In genomic region chr16:23501288-23501687, GRCm38 (mm10) we compare ENCODE assay signal across 31 mouse cellular contexts. TPM values are rescaled to one million over a fixed set of nuclear protein-coding genes. Genes with fewer than 3 reads are reported as not detected.
DNase-seq lines count a peak whose midpoint lies in the region; ATAC-seq and TF ChIP-seq lines count a peak whose summit lies in the region.
"Had no signal": no experiment of that assay in that cellular context is flagged by ENCODE, and none has a peak within 500 bp of the region (broad histone marks: within the 10 kb centered on the region; RNA-seq: fewer than 3 reads in every experiment).

No protein-coding gene starts in this region.

- peak overlapping the region; percentile 32 for H3K27ac ChIP-seq in heart, embryonic 11.5 days (ENCODE audit: low read depth, low read length)
- H3K27ac ChIP-seq in liver, adult 2 months (replicated peaks; ENCODE audit: insufficient read depth, low read depth, low read length): peak overlapping the region; percentile 68
- H3K27ac ChIP-seq in liver, embryonic 12.5 days: peak overlapping the region; percentile 69
- peak overlapping the region; percentile 82 for H3K27ac ChIP-seq in liver, embryonic 16.5 days (ENCODE audit: low read length)
- H3K27ac ChIP-seq in hindbrain, embryonic 14.5 days: no peak overlapping the region
- H3K27ac ChIP-seq: embryonic facial prominence, embryonic 13.5 days; hindbrain, embryonic 13.5 days; limb, embryonic 10.5 days; limb, embryonic 15.5 days; midbrain, embryonic 12.5 days; neural tube, embryonic 13.5 days had no signal

- H3K79me2 ChIP-seq in liver, adult 2 months (ENCODE audit: control insufficient read depth, insufficient read depth, low read length): peaks cover 10% of the 10 kb centered on the region; the same call in 1 of the 2 replicates

- no peaks in the 10 kb centered on the region for H3K36me3 ChIP-seq in heart, embryonic 11.5 days (ENCODE audit: control insufficient read depth, insufficient read depth, low read length)
- H3K36me3 ChIP-seq in liver, adult 2 months (ENCODE audit: control insufficient read depth, insufficient read depth, low read length): peaks cover 13% of the 10 kb centered on the region
- no peaks in the 10 kb centered on the region for H3K36me3 ChIP-seq in liver, embryonic 12.5 days
- no peaks in the 10 kb centered on the region for H3K36me3 ChIP-seq in liver, embryonic 16.5 days (ENCODE audit: control insufficient read depth, insufficient read depth)
- no peaks in the 10 kb centered on the region for H3K36me3 ChIP-seq in hindbrain, embryonic 14.5 days (replicated peaks; ENCODE audit: control insufficient read depth, insufficient read depth)
- H3K36me3 ChIP-seq: embryonic facial prominence, embryonic 13.5 days; hindbrain, embryonic 13.5 days; limb, embryonic 10.5 days; limb, embryonic 15.5 days; midbrain, embryonic 12.5 days had no signal

- no peak for TF ChIP-seq CTCF in liver, adult 2 months (IDR thresholded peaks at IDR 0.05; ENCODE audit: low read depth, low read length)

- TF ChIP-seq POLR2A in liver, adult 2 months (IDR thresholded peaks at IDR 0.05; ENCODE audit: extremely low read depth, insufficient read depth, low read length): no peak

- ATAC-seq in heart, embryonic 11.5 days (replicated peaks; ENCODE audit: insufficient number of reproducible peaks, low FRiP score, low TSS enrichment): no peak
- ATAC-seq in liver, embryonic 12.5 days: peak; percentile 21; the same call in 1 of the 2 replicates
- ATAC-seq in liver, embryonic 16.5 days (ENCODE audit: low read depth): peak; percentile 53
- ATAC-seq in hindbrain, embryonic 14.5 days (ENCODE audit: low FRiP score): no peak
- ATAC-seq: forebrain, postnatal 0 days; intestine, postnatal 0 days had no signal

- 56% methylated on average over 2 of the region's 2 CpGs for WGBS in heart, embryonic 11.5 days (ENCODE audit: insufficient replicate concordance)
- WGBS in liver, adult 2 months: 25% methylated on average over 2 of the region's 2 CpGs
- WGBS in liver, embryonic 12.5 days (ENCODE audit: insufficient replicate concordance): 58% methylated on average over 2 of the region's 2 CpGs
- 36% methylated on average over 2 of the region's 2 CpGs for WGBS in liver, embryonic 16.5 days (ENCODE audit: insufficient replicate concordance)
- WGBS in hindbrain, embryonic 14.5 days: 87% methylated on average over 2 of the region's 2 CpGs

- peaks cover 8% of the 10 kb centered on the region; the same call in 1 of the 2 replicates for H3K27me3 ChIP-seq in heart, embryonic 11.5 days (ENCODE audit: control insufficient read depth, insufficient read depth, low read length)
- H3K27me3 ChIP-seq in liver, adult 2 months (ENCODE audit: control insufficient read depth, insufficient read depth, low read length): no peaks in the 10 kb centered on the region
- no peaks in the 10 kb centered on the region for H3K27me3 ChIP-seq in liver, embryonic 12.5 days (replicated peaks)
- no peaks in the 10 kb centered on the region for H3K27me3 ChIP-seq in liver, embryonic 16.5 days (ENCODE audit: control insufficient read depth, insufficient read depth, low read depth, low read length)
- H3K27me3 ChIP-seq in hindbrain, embryonic 14.5 days (ENCODE audit: control insufficient read depth, insufficient read depth, low read length): no peaks in the 10 kb centered on the region
- H3K27me3 ChIP-seq: hindbrain, embryonic 13.5 days; limb, embryonic 15.5 days; neural tube, embryonic 13.5 days had no signal

- no peaks in the 10 kb centered on the region for H3K9me3 ChIP-seq in heart, embryonic 11.5 days (replicated peaks; ENCODE audit: control insufficient read depth, low read length)
- H3K9me3 ChIP-seq in liver, embryonic 12.5 days (replicated peaks): no peaks in the 10 kb centered on the region
- no peaks in the 10 kb centered on the region for H3K9me3 ChIP-seq in liver, embryonic 16.5 days (replicated peaks; ENCODE audit: control insufficient read depth, low read length)
- H3K9me3 ChIP-seq in hindbrain, embryonic 14.5 days (ENCODE audit: control insufficient read depth, low read length): no peaks in the 10 kb centered on the region
- H3K9me3 ChIP-seq: embryonic facial prominence, embryonic 13.5 days; hindbrain, embryonic 13.5 days; limb, embryonic 10.5 days; limb, embryonic 15.5 days; midbrain, embryonic 12.5 days; neural tube, embryonic 13.5 days had no signal

- H3K4me3 ChIP-seq in heart, embryonic 11.5 days (ENCODE audit: low read depth, low read length): no peak overlapping the region
- H3K4me3 ChIP-seq in liver, adult 2 months (ENCODE audit: insufficient read depth, low read depth, low read length): no peak overlapping the region
- H3K4me3 ChIP-seq in liver, embryonic 12.5 days: no peak overlapping the region
- H3K4me3 ChIP-seq in liver, embryonic 16.5 days (ENCODE audit: low read depth, low read length): no peak overlapping the region
- H3K4me3 ChIP-seq in hindbrain, embryonic 14.5 days (replicated peaks; ENCODE audit: low read length): no peak overlapping the region
- H3K4me3 ChIP-seq: embryonic facial prominence, embryonic 13.5 days; hindbrain, embryonic 13.5 days; limb, embryonic 10.5 days; limb, embryonic 15.5 days; midbrain, embryonic 12.5 days; neural tube, embryonic 13.5 days had no signal

- DNase-seq in heart, adult 8-10 months (ENCODE audit: low spot score): no peak
- peak; percentile 82 for DNase-seq in liver, adult 2 months (ENCODE audit: extremely low read depth, low read depth, low spot score)
- no peak for DNase-seq in liver
- no peak for DNase-seq in hindbrain, embryonic 14.5 days (ENCODE audit: low spot score)
- no peak for DNase-seq in testis, postnatal 10 days (ENCODE audit: low spot score)
- DNase-seq: adrenal gland, postnatal 25 days; B cell, adult 2 months; cerebellum, adult 11-12 months; cerebellum, postnatal 10 days; forebrain, postnatal 0 days; gastrocnemius, postnatal 10 days; kidney, adult 9 months; kidney, postnatal 10 days; layer of hippocampus, postnatal 36 days; lung, postnatal 36 days; retina, postnatal 1 day; right cerebral cortex, postnatal 14 days; thymus, postnatal 14 days had no signal

- peaks cover 61% of the 10 kb centered on the region for H3K4me1 ChIP-seq in heart, embryonic 11.5 days (ENCODE audit: control insufficient read depth, insufficient read depth, low read length)
- H3K4me1 ChIP-seq in liver, adult 2 months (ENCODE audit: control insufficient read depth, insufficient read depth, low read length): peaks cover 63% of the 10 kb centered on the region
- peaks cover 83% of the 10 kb centered on the region for H3K4me1 ChIP-seq in liver, embryonic 12.5 days
- peaks cover 44% of the 10 kb centered on the region for H3K4me1 ChIP-seq in liver, embryonic 16.5 days (ENCODE audit: control insufficient read depth, low read depth, low read length)
- peaks cover 40% of the 10 kb centered on the region for H3K4me1 ChIP-seq in hindbrain, embryonic 14.5 days (replicated peaks; ENCODE audit: control insufficient read depth, insufficient read depth, low read length)
- H3K4me1 ChIP-seq: limb, embryonic 15.5 days had no signal

- no peak overlapping the region for H3K9ac ChIP-seq in heart, embryonic 11.5 days (ENCODE audit: low read depth, low read length)
- H3K9ac ChIP-seq in liver, adult 2 months (ENCODE audit: low read depth, low read length): peak overlapping the region; percentile 44
- no peak overlapping the region for H3K9ac ChIP-seq in liver, embryonic 12.5 days
- H3K9ac ChIP-seq in liver, embryonic 16.5 days (ENCODE audit: low read depth, low read length): no peak overlapping the region
- no peak overlapping the region for H3K9ac ChIP-seq in hindbrain, embryonic 14.5 days
- H3K9ac ChIP-seq: embryonic facial prominence, embryonic 13.5 days; forebrain, postnatal 0 days; hindbrain, embryonic 13.5 days; limb, embryonic 15.5 days; midbrain, embryonic 12.5 days; neural tube, embryonic 13.5 days had no signal

- H3K4me2 ChIP-seq in heart, embryonic 11.5 days: no peak overlapping the region
- H3K4me2 ChIP-seq in liver, embryonic 12.5 days: peak overlapping the region; percentile 28; the same call in 1 of the 2 replicates
- peak overlapping the region; percentile 15; the same call in 1 of the 2 replicates for H3K4me2 ChIP-seq in liver, embryonic 16.5 days (ENCODE audit: low read depth, low read length)
- H3K4me2 ChIP-seq in hindbrain, embryonic 14.5 days (replicated peaks): no peak overlapping the region
- H3K4me2 ChIP-seq: embryonic facial prominence, embryonic 13.5 days; hindbrain, embryonic 13.5 days; limb, embryonic 15.5 days; midbrain, embryonic 12.5 days; neural tube, embryonic 13.5 days had no signal

RNA-seq across cellular contexts. Expression of gene Rtp4, which starts 18.8 kb away (rescaled TPM):
- polyA plus RNA-seq in heart, embryonic 11.5 days (2014; fragmentation: Nextera tagmentation; extraction: Ambion mirVana): 2.8 and 3.9 TPM in 2 replicates
- 1 to 10 TPM; 2.3 to 4.4 (median 3.6) TPM for total RNA-seq in heart, adult 8-10 months (2022)
- 11.3 and 16.9 TPM in 2 replicates for total RNA-seq in liver, adult 2 months (2014; rRNA removed)
- 14.2 and 25.2 TPM in 2 replicates for polyA plus RNA-seq in liver, adult 2 months (2012; rRNA removed)
- polyA plus RNA-seq in liver, embryonic 12.5 days (2016; fragmentation: Nextera tagmentation; extraction: Ambion mirVana): 4.3 and 4.9 TPM in 2 replicates
- 5.6 and 6.5 TPM in 2 replicates for polyA plus RNA-seq in liver, embryonic 16.5 days (2015; fragmentation: Nextera tagmentation; extraction: Ambion mirVana)
- 4.0 and 4.6 TPM in 2 replicates for polyA plus RNA-seq in hindbrain, embryonic 14.5 days (2014; fragmentation: Nextera tagmentation; extraction: Ambion mirVana)

RNA-seq across cellular contexts. Expression of gene Masp1, which starts 19.3 kb away (rescaled TPM):
- polyA plus RNA-seq in heart, embryonic 11.5 days (2014; fragmentation: Nextera tagmentation; extraction: Ambion mirVana): 10.2 and 13.6 TPM in 2 replicates
- total RNA-seq in heart, adult 8-10 months (2022): 10 to 100 TPM; 14.5 to 24.1 (median 18.5) TPM
- total RNA-seq in liver, adult 2 months (2014; rRNA removed): 71.1 and 83.3 TPM in 2 replicates
- polyA plus RNA-seq in liver, adult 2 months (2012; rRNA removed): 53.7 and 61.3 TPM in 2 replicates
- 19.1 and 21.4 TPM in 2 replicates for polyA plus RNA-seq in liver, embryonic 12.5 days (2016; fragmentation: Nextera tagmentation; extraction: Ambion mirVana)
- polyA plus RNA-seq in liver, embryonic 16.5 days (2015; fragmentation: Nextera tagmentation; extraction: Ambion mirVana): 26.5 and 30.8 TPM in 2 replicates
- 26.2 and 27.0 TPM in 2 replicates for polyA plus RNA-seq in hindbrain, embryonic 14.5 days (2014; fragmentation: Nextera tagmentation; extraction: Ambion mirVana)
- total RNA-seq: common myeloid progenitor, adult 5-6 weeks; granulocyte monocyte progenitor cell, adult 5-6 weeks; megakaryocyte, adult 5-6 weeks had no signal

Comparison
In these comparisons a context has a peak if more than half of its experiments do, and no peak if none do; other contexts are left out.
1. ATAC-seq: peak in liver, embryonic 12.5 days (single experiment) and liver, embryonic 16.5 days (single experiment); none in heart, embryonic 11.5 days (single experiment) and hindbrain, embryonic 14.5 days (single experiment).
2. H3K4me2 ChIP-seq: peak in liver, embryonic 12.5 days (single experiment) and liver, embryonic 16.5 days (single experiment); none in heart, embryonic 11.5 days (single experiment) and hindbrain, embryonic 14.5 days (single experiment).